Mouse (Mus musculus) kidney, embryonic 15.5 days (tissue): Measurements from ENCODE around the gene Tssk3. TPM values are rescaled to one million over a fixed set of nuclear protein-coding genes. Genes with fewer than 3 reads are reported as not detected.
A peak's percentile ranks its signal among the peaks of the same experiment; 100 is the strongest.
"Not testable (repeated sequence)": the region's sequence is repeated elsewhere in the genome, so short reads cannot be mapped to it uniquely, and the experiment has no call there.

Source experiments
- ATAC-seq: fragments of 200-750 bp; cut with Nextera tagmentation; replicated peaks from 2 replicates; pipeline ENCODE4 v1.8.0; 2017; ENCODE audit warnings: moderate TSS enrichment; ENCODE audit not compliant: low FRiP score
- H3K27ac ChIP-seq: fragments of 300-500 bp; sonication (generic); 2 replicates; pipeline ENCODE4 v1.5.1; 2015; ENCODE audit warnings: mild to moderate bottlenecking, inconsistent platforms
- H3K27me3 ChIP-seq: fragments of 300-500 bp; sonication (generic); 2 replicates; pipeline ENCODE4 v1.6.1; 2015; ENCODE audit warnings: inconsistent platforms
- H3K36me3 ChIP-seq: fragments of 300-500 bp; sonication (generic); 2 replicates; pipeline ENCODE4 v1.6.1; 2015; ENCODE audit warnings: inconsistent platforms
- H3K4me1 ChIP-seq: fragments of 300-500 bp; sonication (generic); 2 replicates; pipeline ENCODE4 v1.6.1; 2015; ENCODE audit warnings: inconsistent platforms
- H3K4me2 ChIP-seq: fragments of 300-500 bp; sonication (generic); 2 replicates; pipeline ENCODE4 v1.6.1; 2015; ENCODE audit warnings: moderate library complexity, mild to moderate bottlenecking, inconsistent platforms
- H3K4me3 ChIP-seq: fragments of 300-500 bp; sonication (generic); replicated peaks from 2 replicates; pipeline ENCODE4 v1.5.1; 2015; ENCODE audit warnings: mild to moderate bottlenecking, inconsistent platforms
- H3K9ac ChIP-seq: fragments of 300-500 bp; sonication (generic); 2 replicates; pipeline ENCODE4 v1.6.1; 2015; ENCODE audit warnings: mild to moderate bottlenecking, inconsistent platforms
- H3K9me3 ChIP-seq: fragments of 300-500 bp; sonication (generic); replicated peaks from 2 replicates; pipeline ENCODE4 v1.6.1; 2016; ENCODE audit warnings: inconsistent platforms
- WGBS: fragments of 180-500 bp; shearing (Covaris S2); methylation state at CpG from one replicate; pipeline ENCODE4 v1.1.7; 2015; ENCODE audit warnings: mixed read lengths; 5-methylcytosine and 5-hydroxymethylcytosine counted together
- polyA plus RNA-seq: library from polyadenylated mRNA; unstranded; fragments of >200 nt; fragmentation: Nextera tagmentation; extraction: Ambion mirVana; gene quantifications from 2 replicates; pipeline ENCODE4 v1.2.1, GENCODE M21; 2015

Tssk3 gene
- not detected in 2 replicates for polyA plus RNA-seq

- peak; percentile 31 for ATAC-seq
- H3K36me3 ChIP-seq: peaks cover 34% of the 10 kb centered on the region
- H3K4me2 ChIP-seq: peak within 1 kb of the TSS; percentile 61
- peak within 1 kb of the TSS; percentile 36 for H3K4me3 ChIP-seq
- peaks cover 26% of the 10 kb centered on the region for H3K27me3 ChIP-seq
- H3K9me3 ChIP-seq: no peaks in the 10 kb centered on the region
- H3K9ac ChIP-seq: 0 out of 2 replicates have a peak within 1 kb of the TSS, but pooled peaks have one; percentile 8
- no peak within 1 kb of the TSS for H3K27ac ChIP-seq
- 4% methylated on average over 70 of the region's 70 CpGs for whole genome bisulfite sequencing
- H3K4me1 ChIP-seq: peaks cover 21% of the 10 kb centered on the region
Observed at GRCm38 (mm10) chr4:129490972-129491880, at the start of gene Tssk3, which contains the start of gene Fam229a. Gene Tssk3, minus strand, starts transcription at chr4:129491022. Gene Fam229a, plus strand, starts transcription at chr4:129491190.

DNA sequence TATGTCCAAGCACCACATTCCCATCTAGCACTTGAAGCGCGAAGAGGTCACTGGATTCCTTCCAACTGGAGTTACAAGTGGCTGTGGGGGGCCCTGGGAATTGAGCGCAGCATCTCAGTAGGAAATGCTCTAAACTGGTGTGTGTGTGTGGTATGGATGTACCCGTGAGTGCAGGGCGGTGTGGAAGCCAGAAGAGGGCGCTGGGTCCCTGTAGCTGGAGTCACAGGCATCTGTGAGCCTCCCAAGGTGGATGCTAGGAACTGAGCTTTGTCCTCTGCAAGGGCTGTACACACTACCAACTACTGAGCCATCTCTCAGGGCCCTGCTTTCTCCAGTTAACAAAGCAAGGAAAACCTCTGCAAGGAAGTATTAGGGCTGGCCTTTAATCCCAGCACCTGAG is 49.2 kb upstream of the Tssk3 start:
- H3K4me3 ChIP-seq: no peak overlapping the region
- no peak overlapping the region for H3K27ac ChIP-seq
- no peak for ATAC-seq
- H3K36me3 ChIP-seq: peaks cover 47% of the 10 kb centered on the region
- no peak overlapping the region for H3K9ac ChIP-seq
- H3K9me3 ChIP-seq: no peaks in the 10 kb centered on the region
- H3K4me1 ChIP-seq: peaks cover 19% of the 10 kb centered on the region
- 94% methylated on average over 6 of the region's 6 CpGs for WGBS
- no peak overlapping the region for H3K4me2 ChIP-seq
- no peaks in the 10 kb centered on the region for H3K27me3 ChIP-seq

- not testable (repeated sequence) for H3K27ac ChIP-seq, H3K4me3 ChIP-seq, H3K9me3 ChIP-seq, H3K4me2 ChIP-seq, H3K9ac ChIP-seq, H3K4me1 ChIP-seq, ATAC-seq, H3K27me3 ChIP-seq
- peaks cover 95% of the 10 kb centered on the region for H3K36me3 ChIP-seq
- WGBS: 93% methylated on average over 6 of the region's 6 CpGs
Observed at GRCm38 (mm10) chr4:129528901-129529300, 38.1 kb upstream of the Tssk3 start.

DNA sequence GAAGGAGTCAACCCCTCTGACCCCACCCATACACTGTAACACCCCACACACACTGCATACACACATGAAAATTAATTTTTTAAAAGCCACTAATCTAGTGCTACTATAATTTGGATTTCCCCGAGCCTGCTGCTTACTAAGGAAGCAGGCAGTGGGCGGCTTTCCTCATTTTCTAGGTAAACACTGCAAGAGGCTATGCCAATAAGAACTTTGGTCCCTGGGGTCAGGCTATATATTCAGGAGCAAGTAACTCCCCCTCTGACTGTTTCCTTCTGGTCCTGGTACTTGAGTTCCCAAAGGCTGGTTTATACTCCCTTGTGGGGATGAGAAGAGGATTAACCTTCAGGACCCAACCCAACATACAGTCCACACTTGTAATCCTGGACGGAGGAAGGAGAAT is 35.1 kb upstream of the Tssk3 start:
- peaks cover 97% of the 10 kb centered on the region for H3K36me3 ChIP-seq
- WGBS: 62% methylated on average over 3 of the region's 3 CpGs
- H3K9me3 ChIP-seq: no peaks in the 10 kb centered on the region

DNA sequence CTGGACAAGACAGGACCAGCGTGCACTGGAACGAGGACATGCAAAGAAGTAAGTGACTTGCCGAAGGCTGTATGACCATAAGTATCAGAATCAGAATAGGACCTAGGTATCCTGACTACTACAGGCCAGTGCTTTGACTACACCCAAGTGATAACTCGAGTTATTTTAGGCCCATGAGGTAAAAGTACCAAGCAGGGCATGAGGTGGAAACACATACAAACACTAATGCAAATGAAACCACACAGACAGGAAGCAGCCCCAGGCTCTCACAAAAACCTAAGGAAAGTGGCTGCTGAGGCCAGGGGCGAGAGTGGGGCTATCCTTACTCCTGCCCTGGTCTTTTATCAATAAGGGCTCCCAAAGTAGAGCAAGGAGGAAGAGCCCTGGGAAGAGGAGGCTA is 34.5 kb upstream of the Tssk3 start:
- no peak overlapping the region for H3K4me2 ChIP-seq
- H3K27me3 ChIP-seq: no peaks in the 10 kb centered on the region
- H3K36me3 ChIP-seq: peaks cover 97% of the 10 kb centered on the region
- H3K9ac ChIP-seq: no peak overlapping the region
- no peak for ATAC-seq
- H3K4me3 ChIP-seq: no peak overlapping the region
- no peaks in the 10 kb centered on the region for H3K4me1 ChIP-seq
- no peaks in the 10 kb centered on the region for H3K9me3 ChIP-seq
- 94% methylated on average over 5 of the region's 5 CpGs for WGBS
- H3K27ac ChIP-seq: no peak overlapping the region

More for the DNA sequence above, 35.1 kb upstream of the Tssk3 start:
- Histone ChIP-seq H3K4me3 (no peak overlapping the region), H3K4me2 (no peak overlapping the region), H3K27me3 (no peaks in the 10 kb centered on the region), H3K9ac (no peak overlapping the region), H3K27ac (no peak overlapping the region), H3K4me1 (no peaks in the 10 kb centered on the region)
- no peak for ATAC-seq

GRCm38 (mm10) chr4:129518519-129518918 is 27.7 kb upstream of the Tssk3 start:
- Histone ChIP-seq H3K36me3 (peaks cover 84% of the 10 kb centered on the region), H3K4me3 (no peak overlapping the region), H3K9ac (no peak overlapping the region), H3K9me3 (no peaks in the 10 kb centered on the region), H3K4me1 (peaks cover 25% of the 10 kb centered on the region), H3K4me2 (no peak overlapping the region), H3K27ac (no peak overlapping the region), H3K27me3 (no peaks in the 10 kb centered on the region)
- WGBS: 88% methylated on average over 8 of the region's 8 CpGs
- ATAC-seq: no peak

DNA sequence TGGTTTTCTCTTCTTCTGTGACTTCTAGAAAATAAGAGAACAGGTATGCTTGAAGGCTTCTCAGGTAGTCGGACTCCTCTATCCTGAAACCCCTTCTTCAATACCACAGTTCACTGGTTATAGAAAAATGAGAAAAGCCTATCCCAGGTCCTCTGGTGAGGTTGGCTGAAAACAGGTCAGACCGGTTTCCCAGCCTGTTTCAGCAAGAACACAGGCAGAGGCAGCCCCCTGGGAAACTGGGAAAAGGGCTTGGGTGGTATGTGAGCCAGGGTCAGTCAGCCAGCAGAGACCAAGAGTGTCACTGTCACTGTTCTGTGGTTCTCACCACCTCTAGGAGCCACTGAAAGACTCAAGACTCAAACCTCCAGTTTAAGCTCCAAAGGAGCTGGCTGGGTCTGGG is 26.1 kb upstream of the Tssk3 start:
- no peak for ATAC-seq
- Histone ChIP-seq H3K9me3 (no peaks in the 10 kb centered on the region), H3K27me3 (no peaks in the 10 kb centered on the region), H3K4me3 (no peak overlapping the region), H3K4me2 (peak overlapping the region; percentile 84; the same call in 1 of the 2 replicates), H3K27ac (peak overlapping the region; percentile 87), H3K9ac (no peak overlapping the region), H3K4me1 (peaks cover 35% of the 10 kb centered on the region), H3K36me3 (peaks cover 68% of the 10 kb centered on the region)
- 49% methylated on average over 2 of the region's 2 CpGs for WGBS

DNA sequence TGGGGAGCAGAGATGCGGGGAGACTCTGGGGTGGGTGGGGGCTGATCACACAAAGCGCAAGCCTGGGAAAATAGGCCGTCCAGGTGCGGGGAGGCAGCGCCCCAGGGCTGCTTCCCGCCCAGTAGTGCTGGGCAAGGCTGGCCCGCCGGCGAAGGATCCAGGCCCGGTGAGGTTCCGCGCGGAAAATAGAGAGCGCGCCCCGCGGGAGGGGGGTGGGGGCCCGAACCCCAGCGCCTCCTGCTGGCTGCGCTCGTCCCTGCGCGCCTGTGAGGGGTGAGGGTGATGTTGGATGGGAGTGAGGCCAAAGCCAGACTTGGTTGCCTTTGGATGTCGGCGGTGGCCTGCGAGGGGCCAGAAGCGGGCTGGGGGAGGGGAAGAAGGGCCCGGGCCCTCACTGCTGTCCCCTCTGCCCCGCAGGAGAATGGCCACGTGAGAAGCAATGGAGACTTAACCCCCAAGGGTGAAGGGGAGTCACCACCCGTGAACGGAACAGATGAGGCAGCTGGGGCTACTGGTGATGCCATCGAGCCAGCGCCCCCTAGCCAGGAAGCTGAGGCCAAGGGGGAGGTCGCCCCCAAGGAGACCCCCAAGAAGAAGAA is 23.6 kb upstream of the Tssk3 start:
- Histone ChIP-seq H3K9ac (peak overlapping the region; percentile 100), H3K36me3 (peaks cover 43% of the 10 kb centered on the region), H3K27ac (peak overlapping the region; percentile 96), H3K27me3 (no peaks in the 10 kb centered on the region), H3K9me3 (no peaks in the 10 kb centered on the region), H3K4me2 (peak overlapping the region; percentile 84), H3K4me3 (peak overlapping the region; percentile 100), H3K4me1 (peaks cover 52% of the 10 kb centered on the region)
- ATAC-seq: peak; percentile 60
- under 1% methylated on average over 35 of the region's 35 CpGs for WGBS

GRCm38 (mm10) chr4:129513891-129514290 is 23.1 kb upstream of the Tssk3 start:
- H3K4me1 ChIP-seq: peaks cover 57% of the 10 kb centered on the region
- peak overlapping the region; percentile 100 for H3K4me3 ChIP-seq
- peak; percentile 40 for ATAC-seq
- H3K27me3 ChIP-seq: no peaks in the 10 kb centered on the region
- H3K27ac ChIP-seq: peak overlapping the region; percentile 96
- peaks cover 40% of the 10 kb centered on the region for H3K36me3 ChIP-seq
- peak overlapping the region; percentile 100 for H3K9ac ChIP-seq
- H3K9me3 ChIP-seq: no peaks in the 10 kb centered on the region
- H3K4me2 ChIP-seq: peak overlapping the region; percentile 84
- under 1% methylated on average over 39 of the region's 57 CpGs for WGBS

GRCm38 (mm10) chr4:129513086-129513767 is 22.4 kb upstream of the Tssk3 start, which contains the start of gene Marcksl1:
Gene Marcksl1, plus strand, starts transcription at chr4:129513581.
- peak within 1 kb of the TSS; percentile 96 for H3K27ac ChIP-seq
- peak within 1 kb of the TSS; percentile 100 for H3K9ac ChIP-seq
- peaks cover 33% of the 10 kb centered on the region for H3K36me3 ChIP-seq
- peak; percentile 87 for ATAC-seq
- H3K4me2 ChIP-seq: peak within 1 kb of the TSS; percentile 84
- H3K4me1 ChIP-seq: peaks cover 59% of the 10 kb centered on the region
- H3K27me3 ChIP-seq: no peaks in the 10 kb centered on the region
- H3K9me3 ChIP-seq: no peaks in the 10 kb centered on the region
- WGBS: 4% methylated on average over 47 of the region's 47 CpGs
- peak within 1 kb of the TSS; percentile 100 for H3K4me3 ChIP-seq

GRCm38 (mm10) chr4:129511413-129512096 is 20.7 kb upstream of the Tssk3 start:
- Histone ChIP-seq H3K9me3 (no peaks in the 10 kb centered on the region), H3K9ac (no peak overlapping the region), H3K4me1 (peaks cover 49% of the 10 kb centered on the region), H3K27ac (0 out of 2 replicates have a peak overlapping the region, but pooled peaks have one; percentile 1), H3K4me3 (no peak overlapping the region), H3K36me3 (peaks cover 16% of the 10 kb centered on the region), H3K27me3 (no peaks in the 10 kb centered on the region), H3K4me2 (no peak overlapping the region)
- no peak for ATAC-seq
- WGBS: 54% methylated on average over 6 of the region's 6 CpGs
